Mouse (Mus musculus) left cerebral cortex, adult 2 months (tissue): ENCODE measurements at regions not wholly inside any gene's neighbourhood (a gene's known extent, or its start where the extent isn't known, plus 50 kb on each side); places are given as distances from the start of the nearest gene placed in this dataset.

Source experiments
- DNase-seq, 2 experiments: peaks; one replicate each; pipeline ENCODE4 v3.0.0; 2021 to 2022; ENCODE audit warnings: low spot score in 2 of 2, mixed read lengths in 1 of 2; ENCODE audit errors: extremely low spot score in 1 of 2
- H3K27ac ChIP-seq: fragments of 200-600 bp; 2 replicates; pipeline ENCODE4 v1.8.1; 2022
- H3K4me3 ChIP-seq: fragments of 200-600 bp; 2 replicates; pipeline ENCODE4 v1.8.1; 2022
- CTCF ChIP-seq: fragments of 200-600 bp; IDR thresholded peaks from 2 replicates; pipeline ENCODE4 v1.8.1; 2022; ENCODE audit warnings: antibody characterized with exemption, mild to moderate bottlenecking, moderate library complexity
- intact Hi-C: fragments of 180-260 bp; cut with DNase I; formaldehyde crosslinking; loops from one replicate; pipeline ENCODE4 v1.15.1; 2025

DNA sequence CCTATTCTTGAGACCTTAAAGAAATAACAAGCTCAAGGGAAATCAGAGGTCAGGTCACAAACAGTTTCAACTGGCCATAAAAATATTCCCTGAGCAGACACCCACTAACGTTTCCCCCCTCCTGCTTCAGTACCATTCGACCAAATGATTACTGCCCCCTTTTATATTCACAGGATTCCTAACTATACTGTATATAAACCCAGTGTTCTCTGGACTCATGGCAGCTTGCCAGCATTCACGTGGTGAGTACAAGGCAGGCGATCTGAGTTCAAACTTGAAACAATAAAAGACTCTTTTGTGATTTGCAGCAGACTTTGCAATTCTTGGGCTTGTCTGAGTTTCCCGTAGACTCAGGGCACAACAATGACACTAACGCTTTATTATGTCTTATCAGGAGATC, 989.0 kb upstream of the H2afb3 start:
- DNase-seq = no peak
- no peak for TF ChIP-seq CTCF

DNA sequence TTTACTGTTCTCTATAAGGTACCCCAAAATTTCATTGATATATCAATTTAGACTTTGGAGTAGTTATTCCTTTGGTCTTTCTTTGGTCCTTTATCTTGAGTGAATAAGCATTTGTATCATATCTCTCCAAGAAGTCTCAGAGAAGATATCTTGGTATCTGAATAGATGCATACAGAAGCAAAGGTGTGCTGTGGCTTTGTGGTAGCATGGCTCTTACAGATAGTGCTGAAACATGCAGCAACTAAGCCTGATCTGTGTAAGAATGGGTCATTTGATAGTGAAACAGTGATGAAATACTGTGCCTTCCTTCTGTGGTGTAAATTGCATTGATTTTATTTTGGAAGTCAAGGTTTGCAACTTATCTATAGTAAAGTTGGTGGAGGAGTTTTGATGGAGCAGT, 978.3 kb upstream of the H2afb3 start:
- TF ChIP-seq CTCF = no peak
- Histone ChIP-seq H3K4me3 (no peak overlapping the region), H3K27ac (no peak overlapping the region)
- intact Hi-C loops = no loop called here
- DNase-seq = no peak

More for the DNA sequence above, 989.0 kb upstream of the H2afb3 start:
- Histone ChIP-seq H3K27ac (no peak overlapping the region), H3K4me3 (no peak overlapping the region)
- intact Hi-C loops = no loop called here

DNA sequence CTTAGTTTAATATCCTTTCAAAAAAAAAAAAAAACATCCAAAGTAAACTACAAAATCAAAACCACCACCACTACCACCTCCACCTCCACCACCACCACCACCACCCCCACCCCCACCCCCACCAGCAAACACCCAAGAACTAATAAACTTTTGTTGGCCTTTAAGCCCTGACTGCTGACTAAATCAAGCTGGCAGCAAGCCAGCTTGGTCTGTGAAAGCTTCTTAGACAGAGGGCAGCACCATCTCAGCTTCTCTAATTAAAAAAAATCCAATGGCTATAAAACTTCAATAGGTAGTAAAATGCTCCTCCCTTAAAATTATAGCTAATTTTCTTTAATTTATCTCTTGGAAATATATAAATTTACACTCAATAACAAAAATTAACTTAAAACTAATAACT, 957.2 kb upstream of the H2afb3 start:
- intact Hi-C loops = no loop called here
- no peak for TF ChIP-seq CTCF
- Histone ChIP-seq H3K4me3 (no peak overlapping the region), H3K27ac (no peak overlapping the region)
- DNase-seq = no peak

DNA sequence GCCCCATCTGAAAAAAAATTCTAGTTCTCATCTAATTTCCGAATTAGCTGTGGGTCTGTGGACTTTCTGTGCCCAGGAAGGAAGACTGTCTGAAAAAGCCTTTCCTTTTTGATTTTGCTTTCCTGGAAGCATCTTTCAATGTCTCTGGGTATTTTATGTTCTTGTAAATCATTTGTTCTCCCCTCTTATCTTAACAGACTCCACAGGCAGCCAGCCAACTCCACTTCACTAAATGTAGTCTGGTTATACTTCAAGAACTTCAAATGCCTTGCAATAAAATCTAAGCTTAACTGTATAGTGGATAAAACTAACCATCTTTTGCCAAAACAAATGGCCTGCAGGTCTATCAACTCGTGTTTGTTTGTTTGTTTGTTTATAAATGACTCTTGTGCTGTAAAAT, 956.7 kb upstream of the H2afb3 start:
- Histone ChIP-seq H3K27ac (no peak overlapping the region), H3K4me3 (no peak overlapping the region)
- DNase-seq = no peak
- TF ChIP-seq CTCF = no peak
- intact Hi-C loops = loop anchor here (1.0 kb wide), 1 partner anchor 16 kb away; no protein-coding TSS in a partner anchor

DNA sequence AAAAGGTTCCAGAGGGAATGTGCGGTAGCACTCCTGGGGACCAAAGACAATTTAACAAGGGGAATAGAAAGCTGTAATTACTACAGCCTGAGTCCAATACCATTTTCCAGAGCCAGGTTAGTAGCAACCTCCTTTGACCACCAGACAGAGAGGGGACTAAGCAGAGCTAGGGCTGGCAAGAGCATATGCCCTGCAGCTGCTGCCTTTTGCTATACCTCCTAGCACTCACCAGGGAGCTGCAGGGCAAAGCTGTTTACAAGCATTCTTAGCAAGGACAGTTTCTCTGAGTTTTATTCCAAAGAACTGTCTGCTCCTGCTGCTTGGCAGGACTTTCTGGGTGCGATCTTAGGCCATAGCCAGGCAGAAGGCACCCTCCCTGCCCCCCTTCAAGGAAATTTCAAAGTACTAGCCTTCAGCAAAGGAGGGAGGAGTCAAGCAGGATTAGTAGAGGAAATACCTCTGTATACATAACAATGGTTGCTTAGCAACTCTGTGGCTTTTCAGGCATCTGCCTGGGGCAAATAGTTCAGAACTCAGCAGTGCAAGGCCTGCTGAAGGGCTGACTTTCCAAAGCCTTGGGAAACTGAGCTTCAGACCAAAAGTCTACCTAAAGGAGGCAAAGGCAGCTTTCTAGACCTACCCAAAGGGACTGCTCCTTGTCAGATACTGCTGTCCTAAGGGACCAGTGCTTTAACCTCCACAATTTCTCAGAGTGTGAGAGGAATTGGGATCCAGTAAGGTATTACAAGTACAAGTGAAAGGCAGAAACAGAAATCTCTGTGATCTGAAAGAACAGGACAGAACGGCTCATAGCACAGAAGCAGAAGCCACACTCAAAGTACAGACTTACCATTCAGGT, 919.5 kb upstream of the H2afb3 start:
- H3K4me3 ChIP-seq = no peak overlapping the region
- no peak for DNase-seq
- no peak for TF ChIP-seq CTCF
- no peak overlapping the region for H3K27ac ChIP-seq
- intact Hi-C loops = no loop called here
